ENCODE assay signal across 17 mouse cellular contexts in genomic region chr5:120160923-120161658, GRCm38 (mm10).
"Had no signal": no experiment of that assay in that cellular context is flagged by ENCODE, and none has a peak within 500 bp of the region (broad histone marks: within the 10 kb centered on the region; RNA-seq: fewer than 3 reads in every experiment).

No protein-coding gene starts in this region.

- H3K4me2 ChIP-seq: intestine, embryonic 15.5 days; limb, embryonic 13.5 days; midbrain, embryonic 12.5 days; neural tube, embryonic 15.5 days had no signal

- H3K9ac ChIP-seq: intestine, embryonic 15.5 days; limb, embryonic 13.5 days; midbrain, embryonic 12.5 days; neural tube, embryonic 15.5 days had no signal

- H3K9me3 ChIP-seq: intestine, embryonic 15.5 days; limb, embryonic 13.5 days; midbrain, embryonic 12.5 days; neural tube, embryonic 15.5 days had no signal

- ATAC-seq: intestine, embryonic 15.5 days; lung, postnatal 0 days had no signal

- H3K27ac ChIP-seq: intestine, embryonic 15.5 days; limb, embryonic 13.5 days; midbrain, embryonic 12.5 days; neural tube, embryonic 15.5 days; stomach, postnatal 0 days had no signal

- H3K36me3 ChIP-seq: intestine, embryonic 15.5 days; neural tube, embryonic 15.5 days had no signal

- DNase-seq: kidney, adult 18-20 months; kidney, postnatal 14 days; layer of hippocampus, adult 9-11 months; layer of hippocampus, postnatal 36 days; left cerebral cortex, postnatal 4 days; lung, adult 2 months; lung, postnatal 36 days; right cerebral cortex, adult 18-20 months; right cerebral cortex, postnatal 25 days; thymus, postnatal 4 days had no signal

- H3K4me3 ChIP-seq: intestine, embryonic 15.5 days; limb, embryonic 13.5 days; midbrain, embryonic 12.5 days; myocyte; neural tube, embryonic 15.5 days had no signal

- H3K27me3 ChIP-seq: intestine, embryonic 15.5 days; limb, embryonic 13.5 days; neural tube, embryonic 15.5 days had no signal
